Mouse (Mus musculus): ENCODE measurements around the gene Chst12. TPM values are rescaled to one million over a fixed set of nuclear protein-coding genes. Genes with fewer than 3 reads are reported as not detected.

Chst12 gene
- total and polyA plus RNA-seq, 3 experiments, result 2.3 to 17.0 (median 7.6) TPM

DNA sequence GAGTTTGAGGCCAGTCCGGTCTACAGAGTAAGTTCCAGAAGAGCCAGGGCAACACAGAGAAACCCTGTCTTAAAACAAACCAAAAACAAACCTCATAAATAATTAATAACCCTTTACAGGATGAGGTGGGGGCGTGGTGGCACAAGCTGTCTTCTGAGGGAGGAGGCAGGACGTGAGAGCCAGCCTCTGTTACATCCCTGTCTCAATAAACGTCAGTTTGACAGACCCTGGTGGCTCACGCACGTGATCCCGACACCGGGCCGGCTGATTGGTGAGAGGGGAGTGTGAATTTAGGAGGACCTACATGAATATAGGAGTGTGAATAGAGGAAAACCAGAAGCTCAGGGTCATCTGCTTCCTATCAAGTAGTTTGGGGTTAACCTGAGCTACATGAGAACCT, 3.9 kb downstream of the Chst12 start:
- in situ Hi-C loops (cut with MboI; ENCODE audit: low pct_ligation_motif_present, low pct_unique_long_range_greater_than_20kb, low sequenced_read_pairs), result no loop called here
- 0 out of 2 replicates have a peak overlapping the region, but pooled peaks have one; percentile 10 for H3K27ac ChIP-seq (ENCODE audit: insufficient read depth, low read depth)

DNA sequence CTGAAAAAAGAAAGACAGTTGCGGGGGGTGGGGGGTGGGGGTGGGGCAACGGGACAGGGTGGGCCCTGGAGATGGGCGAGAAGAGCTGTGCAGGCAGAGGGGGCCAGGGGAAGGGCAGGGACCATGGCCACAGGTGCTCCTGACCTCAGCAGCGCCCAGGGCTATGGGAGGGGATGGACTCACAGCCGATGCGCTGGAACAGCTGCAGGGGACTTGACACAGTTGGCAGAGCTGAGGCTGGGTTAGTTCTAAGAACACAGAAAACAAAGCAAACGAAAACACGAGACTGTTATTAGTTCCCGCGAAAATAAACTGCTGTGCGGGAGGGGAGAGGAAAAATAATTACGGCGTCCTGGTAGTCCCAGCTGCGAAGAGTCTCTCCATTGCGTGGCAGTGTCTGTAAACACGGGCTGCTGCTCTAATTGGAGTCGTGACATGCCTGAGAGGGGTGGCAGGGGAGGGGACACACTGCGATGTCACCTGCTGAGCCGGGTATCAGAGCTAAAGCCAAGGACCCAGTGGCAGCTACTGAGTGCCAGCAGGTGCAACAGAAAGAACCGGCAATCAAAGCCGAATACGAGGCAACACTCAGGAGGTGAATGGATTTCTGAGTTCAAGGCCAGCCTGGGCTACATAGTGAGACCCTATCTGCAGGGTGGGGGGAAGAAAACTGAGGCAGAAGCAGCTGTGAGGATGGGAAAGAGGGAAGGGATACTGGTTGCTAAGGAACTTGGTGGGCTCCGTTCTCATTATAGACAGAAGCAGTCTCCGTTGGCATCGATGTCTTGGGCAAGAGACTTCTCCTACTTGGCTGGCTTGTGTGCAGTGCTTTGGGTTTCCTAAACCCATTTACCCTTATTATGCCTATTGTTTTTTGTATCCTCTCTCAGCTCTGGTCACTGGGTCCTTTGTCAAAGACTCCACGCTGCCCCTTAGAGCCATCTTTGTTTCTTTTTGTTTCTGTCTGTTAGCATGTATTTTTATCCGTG, 5.0 kb downstream of the Chst12 start:
- DNase-seq (ENCODE audit: extremely low read depth), result no peak
- Histone ChIP-seq H3K4me2 (ENCODE audit: insufficient read depth, low read depth, poor library complexity, severe bottlenecking) (no peak overlapping the region), H3K27ac (ENCODE audit: insufficient read depth, low read depth) (no peak overlapping the region), H3K4me3 (replicated peaks in 1 of 3; ENCODE audit: low read depth in 2 of 3, low read length in 2 of 3, poor library complexity in 1 of 3) (no peak overlapping the region), H3K9me3 (replicated peaks; ENCODE audit: low read length) (no peaks in the 10 kb centered on the region), H3K4me1 (ENCODE audit: control insufficient read depth in 1 of 2, insufficient read depth in 2 of 2) (peaks cover 45 to 83% of the 10 kb centered on the region in 2 experiments), H3K79me2 (replicated peaks; ENCODE audit: control insufficient read depth, extremely low read depth, insufficient read depth, poor library complexity, severe bottlenecking) (peaks cover 13% of the 10 kb centered on the region), H3K9ac (ENCODE audit: insufficient read depth, low read depth) (no peak overlapping the region), H3K36me3 (replicated peaks in 1 of 2; ENCODE audit: control insufficient read depth in 1 of 2, insufficient read depth in 1 of 2, low read length in 1 of 2) (peaks cover 2 to 34% of the 10 kb centered on the region in 2 experiments), H3K27me3 (replicated peaks) (no peaks in the 10 kb centered on the region)
- in situ Hi-C loops (cut with MboI; ENCODE audit: low pct_ligation_motif_present, low pct_unique_long_range_greater_than_20kb, low sequenced_read_pairs), result no loop called here
- dilution Hi-C loops (cut with MboI; ENCODE audit: extremely low pct_ligation_motif_present, extremely low pct_unique_long_range_greater_than_20kb, low sequenced_read_pairs), result no loop called here
- TF ChIP-seq GABPA (IDR thresholded peaks at IDR 0.05; ENCODE audit: insufficient replicate concordance, low read depth, low read length), result no peak
- no peak for TF ChIP-seq CHD1 (IDR thresholded peaks at IDR 0.05; ENCODE audit: low read depth, low read length)
- TF ChIP-seq CHD2 (IDR thresholded peaks at IDR 0.05; ENCODE audit: low read length), result no peak
- no peak for TF ChIP-seq TBP (conservative IDR thresholded peaks at IDR 0.05; ENCODE audit: low read depth, low read length)
- no peak for TF ChIP-seq HCFC1 (IDR thresholded peaks at IDR 0.05; ENCODE audit: low read depth, low read length)
- no peak for TF ChIP-seq POLR2A (IDR thresholded peaks at IDR 0.05; ENCODE audit: low read depth, low read length)
- TF ChIP-seq EP300 (IDR thresholded peaks at IDR 0.05; ENCODE audit: low read length), result no peak
- no peak for TF ChIP-seq NRF1 (IDR thresholded peaks at IDR 0.05; ENCODE audit: low read depth, low read length)
- TF ChIP-seq TCF12 (IDR thresholded peaks at IDR 0.05; ENCODE audit: low read depth, low read length), result no peak

More for the DNA sequence above, 3.9 kb downstream of the Chst12 start:
- peaks cover 2 to 34% of the 10 kb centered on the region in 2 experiments for H3K36me3 ChIP-seq (replicated peaks in 1 of 2; ENCODE audit: control insufficient read depth in 1 of 2, insufficient read depth in 1 of 2, low read length in 1 of 2)
- peak overlapping the region; percentile 9; the same call in 1 of the 2 replicates for H3K9ac ChIP-seq (ENCODE audit: insufficient read depth, low read depth)
- no peaks in the 10 kb centered on the region for H3K27me3 ChIP-seq (replicated peaks)
- TF ChIP-seq RCOR1 (conservative IDR thresholded peaks at IDR 0.05; ENCODE audit: low read depth, low read length), result no peak
- TF ChIP-seq CHD1 (IDR thresholded peaks at IDR 0.05; ENCODE audit: low read depth, low read length), result no peak
- TF ChIP-seq POLR2A (IDR thresholded peaks at IDR 0.05; ENCODE audit: low read depth, low read length), result no peak
- no peak for TF ChIP-seq RAD21 (IDR thresholded peaks at IDR 0.05; ENCODE audit: low read depth, low read length)
- TF ChIP-seq ZC3H11A (IDR thresholded peaks at IDR 0.05; ENCODE audit: low read depth, low read length), result no peak
- no peak for TF ChIP-seq ELF1 (IDR thresholded peaks at IDR 0.05; ENCODE audit: low read depth, low read length)
- no peak for TF ChIP-seq POLR2AphosphoS2 (IDR thresholded peaks at IDR 0.05; ENCODE audit: low read depth, low read length)
- no peak for TF ChIP-seq TBP (conservative IDR thresholded peaks at IDR 0.05; ENCODE audit: low read depth, low read length)
- TF ChIP-seq MEF2A (IDR thresholded peaks at IDR 0.05; ENCODE audit: borderline replicate concordance, low read depth, low read length), result no peak
- no peak for TF ChIP-seq JUN (IDR thresholded peaks at IDR 0.05; ENCODE audit: insufficient read depth, low read depth, low read length)
- no peak for TF ChIP-seq PAX5 (IDR thresholded peaks at IDR 0.05; ENCODE audit: low read length)
- no peak; the same call in 1 of the 2 replicates for TF ChIP-seq NELFE (IDR thresholded peaks at IDR 0.05; ENCODE audit: low read depth, low read length)
- no peak for TF ChIP-seq E2F4 (IDR thresholded peaks at IDR 0.05; ENCODE audit: insufficient replicate concordance, low read depth, low read length)
- no peak for TF ChIP-seq CHD2 (IDR thresholded peaks at IDR 0.05; ENCODE audit: low read length)
- no peak for TF ChIP-seq MYC (IDR thresholded peaks at IDR 0.05; ENCODE audit: low read depth, low read length)
- DNase-seq (ENCODE audit: extremely low read depth), result no peak
- H3K4me1 ChIP-seq (ENCODE audit: control insufficient read depth in 1 of 2, insufficient read depth in 2 of 2), result peaks cover 43 to 77% of the 10 kb centered on the region in 2 experiments
- H3K4me2 ChIP-seq (ENCODE audit: insufficient read depth, low read depth, poor library complexity, severe bottlenecking), result peak overlapping the region; percentile 52; the same call in 1 of the 2 replicates
- no peak overlapping the region for H3K4me3 ChIP-seq (replicated peaks in 1 of 3; ENCODE audit: low read depth in 2 of 3, low read length in 2 of 3, poor library complexity in 1 of 3)
- peaks cover 13% of the 10 kb centered on the region for H3K79me2 ChIP-seq (replicated peaks; ENCODE audit: control insufficient read depth, extremely low read depth, insufficient read depth, poor library complexity, severe bottlenecking)
- dilution Hi-C loops (cut with MboI; ENCODE audit: extremely low pct_ligation_motif_present, extremely low pct_unique_long_range_greater_than_20kb, low sequenced_read_pairs), result no loop called here
- no peaks in the 10 kb centered on the region for H3K9me3 ChIP-seq (replicated peaks; ENCODE audit: low read length)
